Mouse (Mus musculus): Measurements from ENCODE around the gene Pde11a. TPM values are rescaled to one million over a fixed set of nuclear protein-coding genes. Genes with fewer than 3 reads are reported as not detected.

The Pde11a gene
- polyA plus RNA-seq, 1 experiment from 2014 or later = 0.11 TPM

- no peak for ATAC-seq (replicated peaks; ENCODE audit: insufficient number of reproducible peaks, low FRiP score, low TSS enrichment)
- Histone ChIP-seq H3K4me1 (ENCODE audit: control insufficient read depth, insufficient read depth, low read length) (no peaks in the 10 kb centered on the region), H3K9me3 (replicated peaks; ENCODE audit: control insufficient read depth, low read length) (no peaks in the 10 kb centered on the region), H3K4me3 (ENCODE audit: low read depth, low read length) (no peak overlapping the region), H3K4me2 (no peak overlapping the region), H3K27ac (ENCODE audit: low read depth, low read length) (no peak overlapping the region), H3K36me3 (ENCODE audit: control insufficient read depth, insufficient read depth, low read length) (no peaks in the 10 kb centered on the region), H3K27me3 (ENCODE audit: control insufficient read depth, insufficient read depth, low read length) (no peaks in the 10 kb centered on the region), H3K9ac (ENCODE audit: low read depth, low read length) (no peak overlapping the region)
- 84% methylated on average over 10 of the region's 10 CpGs for WGBS (ENCODE audit: insufficient replicate concordance)
Measured at GRCm38 (mm10) chr2:76248242-76248641, 90.3 kb downstream of the Pde11a start.

GRCm38 (mm10) chr2:76239175-76239574 is 99.4 kb downstream of the Pde11a start:
- Histone ChIP-seq H3K4me2 (no peak overlapping the region), H3K9ac (ENCODE audit: low read depth, low read length) (no peak overlapping the region), H3K4me3 (ENCODE audit: low read depth, low read length) (no peak overlapping the region), H3K4me1 (ENCODE audit: control insufficient read depth, insufficient read depth, low read length) (no peaks in the 10 kb centered on the region), H3K36me3 (ENCODE audit: control insufficient read depth, insufficient read depth, low read length) (no peaks in the 10 kb centered on the region), H3K27me3 (ENCODE audit: control insufficient read depth, insufficient read depth, low read length) (no peaks in the 10 kb centered on the region), H3K9me3 (replicated peaks; ENCODE audit: control insufficient read depth, low read length) (no peaks in the 10 kb centered on the region), H3K27ac (ENCODE audit: low read depth, low read length) (no peak overlapping the region)
- 74% methylated on average over 2 of the region's 2 CpGs for WGBS (ENCODE audit: insufficient replicate concordance)
- no peak for ATAC-seq (replicated peaks; ENCODE audit: insufficient number of reproducible peaks, low FRiP score, low TSS enrichment)

GRCm38 (mm10) chr2:76238496-76238895 is 100.1 kb downstream of the Pde11a start:
- Histone ChIP-seq H3K9me3 (replicated peaks; ENCODE audit: control insufficient read depth, low read length) (no peaks in the 10 kb centered on the region), H3K27me3 (ENCODE audit: control insufficient read depth, insufficient read depth, low read length) (no peaks in the 10 kb centered on the region), H3K36me3 (ENCODE audit: control insufficient read depth, insufficient read depth, low read length) (no peaks in the 10 kb centered on the region), H3K4me1 (ENCODE audit: control insufficient read depth, insufficient read depth, low read length) (no peaks in the 10 kb centered on the region), H3K4me2 (no peak overlapping the region), H3K4me3 (ENCODE audit: low read depth, low read length) (no peak overlapping the region), H3K27ac (ENCODE audit: low read depth, low read length) (no peak overlapping the region), H3K9ac (ENCODE audit: low read depth, low read length) (no peak overlapping the region)
- ATAC-seq (replicated peaks; ENCODE audit: insufficient number of reproducible peaks, low FRiP score, low TSS enrichment) = no peak
- 58% methylated on average over 3 of the region's 3 CpGs for WGBS (ENCODE audit: insufficient replicate concordance)

- Histone ChIP-seq H3K36me3 (ENCODE audit: control insufficient read depth, insufficient read depth, low read length) (no peaks in the 10 kb centered on the region), H3K4me3 (ENCODE audit: low read depth, low read length) (no peak overlapping the region), H3K4me2 (no peak overlapping the region), H3K9ac (ENCODE audit: low read depth, low read length) (no peak overlapping the region), H3K4me1 (ENCODE audit: control insufficient read depth, insufficient read depth, low read length) (no peaks in the 10 kb centered on the region), H3K9me3 (replicated peaks; ENCODE audit: control insufficient read depth, low read length) (no peaks in the 10 kb centered on the region), H3K27ac (ENCODE audit: low read depth, low read length) (no peak overlapping the region), H3K27me3 (ENCODE audit: control insufficient read depth, insufficient read depth, low read length) (no peaks in the 10 kb centered on the region)
- no peak for ATAC-seq (replicated peaks; ENCODE audit: insufficient number of reproducible peaks, low FRiP score, low TSS enrichment)
- 57% methylated on average over 10 of the region's 10 CpGs for WGBS (ENCODE audit: insufficient replicate concordance)
Measured at GRCm38 (mm10) chr2:76237638-76238420, 100.7 kb downstream of the Pde11a start.

GRCm38 (mm10) chr2:76220364-76221108 is 118.0 kb downstream of the Pde11a start:
- Histone ChIP-seq H3K27ac (ENCODE audit: low read depth, low read length) (no peak overlapping the region), H3K27me3 (ENCODE audit: control insufficient read depth, insufficient read depth, low read length) (no peaks in the 10 kb centered on the region), H3K36me3 (ENCODE audit: control insufficient read depth, insufficient read depth, low read length) (no peaks in the 10 kb centered on the region), H3K4me2 (no peak overlapping the region), H3K4me3 (ENCODE audit: low read depth, low read length) (no peak overlapping the region), H3K4me1 (ENCODE audit: control insufficient read depth, insufficient read depth, low read length) (no peaks in the 10 kb centered on the region), H3K9me3 (replicated peaks; ENCODE audit: control insufficient read depth, low read length) (no peaks in the 10 kb centered on the region), H3K9ac (ENCODE audit: low read depth, low read length) (no peak overlapping the region)
- WGBS (ENCODE audit: insufficient replicate concordance) = 51% methylated on average over 6 of the region's 6 CpGs
- no peak for ATAC-seq (replicated peaks; ENCODE audit: insufficient number of reproducible peaks, low FRiP score, low TSS enrichment)

- Histone ChIP-seq H3K4me1 (ENCODE audit: control insufficient read depth, insufficient read depth, low read length) (no peaks in the 10 kb centered on the region), H3K4me2 (no peak overlapping the region), H3K9ac (ENCODE audit: low read depth, low read length) (no peak overlapping the region), H3K27me3 (ENCODE audit: control insufficient read depth, insufficient read depth, low read length) (no peaks in the 10 kb centered on the region), H3K27ac (ENCODE audit: low read depth, low read length) (no peak overlapping the region), H3K36me3 (ENCODE audit: control insufficient read depth, insufficient read depth, low read length) (no peaks in the 10 kb centered on the region), H3K4me3 (ENCODE audit: low read depth, low read length) (no peak overlapping the region), H3K9me3 (replicated peaks; ENCODE audit: control insufficient read depth, low read length) (no peaks in the 10 kb centered on the region)
- WGBS (ENCODE audit: insufficient replicate concordance) = 75% methylated on average over 6 of the region's 6 CpGs
- no peak for ATAC-seq (replicated peaks; ENCODE audit: insufficient number of reproducible peaks, low FRiP score, low TSS enrichment)
Measured at GRCm38 (mm10) chr2:76219540-76219939, 119.0 kb downstream of the Pde11a start.

- no peak overlapping the region for H3K4me2 ChIP-seq
- no peaks in the 10 kb centered on the region for H3K9me3 ChIP-seq (replicated peaks; ENCODE audit: control insufficient read depth, low read length)
- 61% methylated on average over 7 of the region's 7 CpGs for WGBS (ENCODE audit: insufficient replicate concordance)
- no peaks in the 10 kb centered on the region for H3K36me3 ChIP-seq (ENCODE audit: control insufficient read depth, insufficient read depth, low read length)
- no peak overlapping the region for H3K9ac ChIP-seq (ENCODE audit: low read depth, low read length)
- no peak overlapping the region for H3K4me3 ChIP-seq (ENCODE audit: low read depth, low read length)
- no peak for ATAC-seq (replicated peaks; ENCODE audit: insufficient number of reproducible peaks, low FRiP score, low TSS enrichment)
- H3K4me1 ChIP-seq (ENCODE audit: control insufficient read depth, insufficient read depth, low read length) = no peaks in the 10 kb centered on the region
- H3K27ac ChIP-seq (ENCODE audit: low read depth, low read length) = no peak overlapping the region
- no peaks in the 10 kb centered on the region for H3K27me3 ChIP-seq (ENCODE audit: control insufficient read depth, insufficient read depth, low read length)
Measured at GRCm38 (mm10) chr2:76216146-76216545, 122.4 kb downstream of the Pde11a start.

- no peaks in the 10 kb centered on the region for H3K4me1 ChIP-seq (ENCODE audit: control insufficient read depth, insufficient read depth, low read length)
- no peak for ATAC-seq (replicated peaks; ENCODE audit: insufficient number of reproducible peaks, low FRiP score, low TSS enrichment)
- 79% methylated on average over 9 of the region's 9 CpGs for WGBS (ENCODE audit: insufficient replicate concordance)
Measured at GRCm38 (mm10) chr2:76215219-76215618, 123.4 kb downstream of the Pde11a start.

More at GRCm38 (mm10) chr2:76215219-76215618, 123.4 kb downstream of the Pde11a start:
- Histone ChIP-seq H3K27me3 (ENCODE audit: control insufficient read depth, insufficient read depth, low read length) (no peaks in the 10 kb centered on the region), H3K4me2 (no peak overlapping the region), H3K36me3 (ENCODE audit: control insufficient read depth, insufficient read depth, low read length) (no peaks in the 10 kb centered on the region), H3K9ac (ENCODE audit: low read depth, low read length) (no peak overlapping the region), H3K9me3 (replicated peaks; ENCODE audit: control insufficient read depth, low read length) (no peaks in the 10 kb centered on the region), H3K27ac (ENCODE audit: low read depth, low read length) (no peak overlapping the region), H3K4me3 (ENCODE audit: low read depth, low read length) (no peak overlapping the region)

All from heart, embryonic 11.5 days (tissue).